Mouse (Mus musculus) liver, postnatal 0 days (tissue): ENCODE measurements around the gene Dlk2.

Source experiments
- CTCF ChIP-seq: sonication (generic); IDR thresholded peaks from 2 replicates; pipeline ENCODE4 v1.5.1; 2016; ENCODE audit warnings: antibody characterized with exemption, low read depth
- EP300 ChIP-seq: IDR thresholded peaks from 2 replicates; pipeline ENCODE4 v1.6.1; 2016; ENCODE audit warnings: antibody characterized with exemption, low read depth, mild to moderate bottlenecking

GRCm38 (mm10) chr17:46283140-46283539 is 14.1 kb upstream of the Dlk2 start:
- no peak for TF ChIP-seq CTCF
- TF ChIP-seq EP300 = no peak
